Mouse (Mus musculus): ENCODE data around the gene Nip7. TPM values are rescaled to one million over a fixed set of nuclear protein-coding genes. Genes with fewer than 3 reads are reported as not detected.
A peak's percentile ranks its signal among the peaks of the same experiment; 100 is the strongest.
"Not testable (repeated sequence)": the region's sequence is repeated elsewhere in the genome, so short reads cannot be mapped to it uniquely, and the experiment has no call there.

Gene Nip7
- polyA plus RNA-seq (2016; fragmentation: Nextera tagmentation; extraction: Ambion mirVana) = 128 and 138 TPM in 2 replicates

DNA sequence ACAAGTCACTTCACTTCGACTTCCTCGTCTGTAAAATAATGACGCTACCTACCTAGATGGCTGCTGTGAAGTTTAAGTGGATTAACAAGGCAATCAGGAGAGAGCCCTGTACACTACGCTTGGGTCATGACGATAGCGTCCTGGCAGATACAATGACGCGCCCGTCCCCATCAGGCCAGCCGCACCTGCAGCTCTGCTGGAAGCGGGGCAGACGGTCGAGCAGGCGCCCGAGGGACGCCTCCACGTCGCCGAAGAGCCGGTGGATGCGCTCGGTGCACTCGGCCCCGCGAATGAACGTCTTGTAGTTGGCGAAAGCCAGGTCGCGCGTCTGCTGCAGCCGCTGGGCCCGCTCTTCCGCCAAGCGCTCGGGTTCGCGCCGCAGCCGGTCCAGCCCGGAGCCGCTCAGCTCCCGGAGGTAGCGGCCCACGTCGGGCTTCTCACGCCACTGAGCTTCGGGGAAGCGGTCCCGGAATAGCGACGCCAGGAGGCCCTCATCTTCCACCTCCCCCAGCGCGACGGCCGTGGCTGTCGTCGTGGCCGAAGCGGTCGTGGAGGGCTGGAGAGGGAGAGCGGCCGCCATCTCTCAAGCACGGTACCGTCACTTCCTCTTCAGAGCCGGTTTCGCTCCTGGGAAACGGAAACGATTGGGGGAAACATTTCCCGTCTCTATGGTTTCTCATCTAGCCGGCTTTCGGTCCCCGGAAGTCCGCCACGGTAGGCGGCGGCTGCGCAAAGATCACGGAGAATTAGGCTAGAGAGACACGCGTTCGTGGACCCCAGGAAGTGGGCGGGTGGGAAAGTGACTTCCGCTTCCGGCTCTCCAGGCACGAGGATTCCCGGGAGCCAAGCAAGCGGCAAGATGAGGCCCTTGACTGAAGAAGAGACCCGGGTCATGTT lies at the start of gene Nip7, which contains the start of gene Cog8:
Gene Nip7, plus strand, starts transcription at position 802 of the 897 bp plus-strand sequence.
Gene Cog8, minus strand, starts transcription at position 614 of the 897 bp plus-strand sequence.
- Histone ChIP-seq H3K36me3 (replicated peaks) (peaks cover 69% of the 10 kb centered on the region), H3K4me3 (peak within 1 kb of the TSS; percentile 97), H3K4me1 (peaks cover 28% of the 10 kb centered on the region), H3K27me3 (ENCODE audit: poor library complexity, severe bottlenecking) (no peaks in the 10 kb centered on the region), H3K9me3 (no peaks in the 10 kb centered on the region; the same call in 1 of the 2 replicates), H3K27ac (peak within 1 kb of the TSS; percentile 90)
- under 1% methylated on average over 88 of the region's 88 CpGs for WGBS
- peak; percentile 98 for DNase-seq (ENCODE audit: extremely low spot score, low spot score)

- no peak for DNase-seq (ENCODE audit: extremely low spot score, low spot score)
- 94% methylated on average over 3 of the region's 3 CpGs for WGBS
- Histone ChIP-seq H3K27me3 (ENCODE audit: poor library complexity, severe bottlenecking) (no peaks in the 10 kb centered on the region), H3K36me3 (replicated peaks) (peaks cover 68% of the 10 kb centered on the region), H3K4me1 (no peaks in the 10 kb centered on the region), H3K4me3 (no peak overlapping the region), H3K9me3 (no peaks in the 10 kb centered on the region), H3K27ac (no peak overlapping the region)
These were observed 48.9 kb upstream of the Nip7 start for GRCm38 (mm10) chr8:107007795-107008194.

- no peak for DNase-seq (ENCODE audit: extremely low spot score, low spot score)
- H3K4me3 ChIP-seq = no peak overlapping the region
- H3K9me3 ChIP-seq = no peaks in the 10 kb centered on the region
- H3K4me1 ChIP-seq = no peaks in the 10 kb centered on the region
- H3K27ac ChIP-seq = no peak overlapping the region
- peaks cover 45% of the 10 kb centered on the region for H3K36me3 ChIP-seq (replicated peaks)
- no peaks in the 10 kb centered on the region for H3K27me3 ChIP-seq (ENCODE audit: poor library complexity, severe bottlenecking)
- WGBS = 88% methylated on average over 2 of the region's 2 CpGs
These were observed 44.0 kb upstream of the Nip7 start for GRCm38 (mm10) chr8:107012666-107013065.

GRCm38 (mm10) chr8:107014915-107015314 lies 41.8 kb upstream of the Nip7 start:
- H3K4me3 ChIP-seq = no peak overlapping the region
- H3K27ac ChIP-seq = no peak overlapping the region
- no peaks in the 10 kb centered on the region for H3K9me3 ChIP-seq
- peaks cover 32% of the 10 kb centered on the region for H3K36me3 ChIP-seq (replicated peaks)
- H3K27me3 ChIP-seq (ENCODE audit: poor library complexity, severe bottlenecking) = no peaks in the 10 kb centered on the region
- no peak for DNase-seq (ENCODE audit: extremely low spot score, low spot score)
- 87% methylated on average over 1 of the region's 1 CpGs for WGBS
- no peaks in the 10 kb centered on the region for H3K4me1 ChIP-seq

GRCm38 (mm10) chr8:107023479-107023878 lies 33.2 kb upstream of the Nip7 start:
- H3K27me3 ChIP-seq (ENCODE audit: poor library complexity, severe bottlenecking) = no peaks in the 10 kb centered on the region
- DNase-seq (ENCODE audit: extremely low spot score, low spot score) = no peak
- no peak overlapping the region for H3K27ac ChIP-seq
- 91% methylated on average over 8 of the region's 8 CpGs for WGBS
- no peak overlapping the region for H3K4me3 ChIP-seq
- H3K9me3 ChIP-seq = no peaks in the 10 kb centered on the region
- H3K36me3 ChIP-seq (replicated peaks) = no peaks in the 10 kb centered on the region
- no peaks in the 10 kb centered on the region for H3K4me1 ChIP-seq

- H3K36me3 ChIP-seq (replicated peaks) = 0 out of 2 replicates have a peak, but pooled peaks cover under 1% of the 10 kb centered on the region
- no peaks in the 10 kb centered on the region for H3K9me3 ChIP-seq
- DNase-seq (ENCODE audit: extremely low spot score, low spot score) = no peak
- WGBS = 84% methylated on average over 3 of the region's 3 CpGs
- no peaks in the 10 kb centered on the region for H3K27me3 ChIP-seq (ENCODE audit: poor library complexity, severe bottlenecking)
- H3K4me1 ChIP-seq = peaks cover 27% of the 10 kb centered on the region
- no peak overlapping the region for H3K27ac ChIP-seq
- no peak overlapping the region for H3K4me3 ChIP-seq
These were observed 27.4 kb upstream of the Nip7 start for GRCm38 (mm10) chr8:107029310-107029709.

DNA sequence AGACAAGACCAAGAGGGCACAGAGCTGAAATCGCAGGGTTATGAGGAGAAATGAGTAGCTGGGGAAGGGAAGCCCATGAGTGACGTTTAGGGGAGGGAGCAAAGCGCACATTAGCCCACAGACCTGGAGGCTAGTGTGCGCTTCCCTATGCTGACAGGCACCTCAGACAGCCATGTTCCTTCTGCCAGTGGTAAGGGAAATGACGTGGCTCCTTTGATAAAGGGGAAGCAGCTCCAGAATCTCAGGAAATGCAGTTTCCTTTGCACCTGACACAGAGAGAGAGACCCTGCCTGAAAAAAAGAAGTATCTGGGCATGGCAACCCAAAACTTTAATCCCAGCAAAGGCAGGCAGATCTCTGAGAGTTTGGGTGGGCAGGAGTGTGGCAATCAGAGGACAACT lies 26.6 kb upstream of the Nip7 start:
- Histone ChIP-seq H3K27me3 (ENCODE audit: poor library complexity, severe bottlenecking) (no peaks in the 10 kb centered on the region), H3K4me3 (no peak overlapping the region), H3K9me3 (no peaks in the 10 kb centered on the region), H3K27ac (no peak overlapping the region), H3K36me3 (replicated peaks) (0 out of 2 replicates have a peak, but pooled peaks cover 3% of the 10 kb centered on the region), H3K4me1 (peaks cover 27% of the 10 kb centered on the region)
- DNase-seq (ENCODE audit: extremely low spot score, low spot score) = no peak
- 75% methylated on average over 5 of the region's 5 CpGs for WGBS

GRCm38 (mm10) chr8:107030650-107031576 lies 25.8 kb upstream of the Nip7 start, which contains the start of gene Vps4a:
Gene Vps4a, plus strand, starts transcription at chr8:107031222.
- H3K36me3 ChIP-seq (replicated peaks) = peaks cover 6% of the 10 kb centered on the region; the same call in 1 of the 2 replicates
- H3K9me3 ChIP-seq = no peaks in the 10 kb centered on the region
- DNase-seq (ENCODE audit: extremely low spot score, low spot score) = peak; percentile 98
- 4% methylated on average over 66 of the region's 66 CpGs for WGBS
- peak within 1 kb of the TSS; percentile 91 for H3K27ac ChIP-seq
- H3K27me3 ChIP-seq (ENCODE audit: poor library complexity, severe bottlenecking) = no peaks in the 10 kb centered on the region
- H3K4me3 ChIP-seq = peak within 1 kb of the TSS; percentile 99
- H3K4me1 ChIP-seq = peaks cover 27% of the 10 kb centered on the region

DNA sequence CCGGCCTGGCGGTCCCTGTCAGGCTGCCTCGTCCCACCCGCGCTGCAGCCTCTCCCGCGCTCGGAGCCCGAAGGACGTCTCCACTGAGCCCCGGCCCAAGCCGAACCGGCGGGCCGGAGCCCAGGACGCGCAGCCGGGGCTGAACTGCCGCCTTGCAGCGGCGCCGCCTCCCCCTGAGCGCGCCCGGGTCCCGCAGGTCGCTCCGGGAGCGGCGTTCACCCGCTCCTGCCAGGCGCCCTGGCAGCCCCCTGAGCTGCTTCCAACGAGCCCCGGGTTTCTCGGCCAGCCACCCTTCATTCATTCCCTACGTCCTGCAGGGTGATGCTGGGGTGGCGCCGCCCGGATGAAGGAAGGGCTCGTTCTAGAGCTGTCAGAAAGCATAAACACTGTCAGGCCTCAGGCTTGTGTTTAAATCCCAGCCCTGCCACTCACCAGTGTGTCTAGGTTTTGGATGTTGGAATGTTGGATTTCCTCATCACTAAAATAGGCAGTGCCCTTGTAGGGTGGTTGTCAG lies 25.0 kb upstream of the Nip7 start:
- Histone ChIP-seq H3K4me3 (peak overlapping the region; percentile 99), H3K9me3 (no peaks in the 10 kb centered on the region), H3K4me1 (peaks cover 27% of the 10 kb centered on the region), H3K27ac (peak overlapping the region; percentile 91), H3K27me3 (ENCODE audit: poor library complexity, severe bottlenecking) (no peaks in the 10 kb centered on the region), H3K36me3 (replicated peaks) (peaks cover 10% of the 10 kb centered on the region)
- DNase-seq (ENCODE audit: extremely low spot score, low spot score) = no peak
- under 1% methylated on average over 40 of the region's 40 CpGs for WGBS

DNA sequence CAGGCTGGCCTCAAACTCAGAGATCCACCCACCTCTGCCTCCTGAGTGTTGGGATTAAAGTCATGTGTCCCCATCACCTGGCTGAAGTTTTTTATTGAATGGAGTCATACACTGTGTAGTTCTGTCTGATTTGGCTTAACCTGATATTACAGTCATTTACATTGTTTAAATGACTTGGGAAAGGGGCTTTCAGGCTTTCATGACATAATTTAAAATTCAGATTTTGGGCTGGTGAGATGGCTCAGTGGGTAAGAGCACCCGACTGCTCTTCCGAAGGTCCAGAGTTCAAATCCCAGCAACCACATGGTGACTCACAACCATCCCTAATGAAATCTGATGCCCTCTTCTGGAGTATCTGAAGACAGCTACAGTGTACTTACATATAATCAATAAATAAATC lies 23.1 kb upstream of the Nip7 start:
- not testable (repeated sequence) for H3K4me3 ChIP-seq; H3K27ac ChIP-seq; H3K9me3 ChIP-seq; DNase-seq (ENCODE audit: extremely low spot score, low spot score); H3K27me3 ChIP-seq (ENCODE audit: poor library complexity, severe bottlenecking)
- Histone ChIP-seq H3K4me1 (peaks cover 27% of the 10 kb centered on the region), H3K36me3 (replicated peaks) (peaks cover 19% of the 10 kb centered on the region)
- 97% methylated on average over 2 of the region's 2 CpGs for WGBS

GRCm38 (mm10) chr8:107035641-107036040 lies 21.0 kb upstream of the Nip7 start:
- no peak overlapping the region for H3K27ac ChIP-seq

DNA sequence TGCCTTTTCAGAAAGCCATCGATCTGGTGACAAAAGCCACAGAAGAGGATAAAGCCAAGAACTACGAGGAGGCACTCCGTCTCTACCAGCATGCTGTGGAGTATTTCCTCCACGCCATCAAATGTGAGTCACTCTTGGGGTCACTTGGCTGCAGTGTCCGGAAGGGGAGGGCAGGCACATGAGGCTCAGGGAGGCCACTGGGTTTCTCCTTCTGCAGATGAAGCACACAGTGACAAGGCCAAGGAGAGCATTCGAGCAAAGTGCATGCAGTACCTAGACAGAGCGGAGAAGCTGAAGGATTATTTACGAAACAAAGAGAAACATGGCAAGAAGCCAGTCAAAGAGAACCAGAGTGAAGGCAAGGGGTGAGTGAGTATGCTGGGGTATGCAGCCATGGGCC lies 20.1 kb upstream of the Nip7 start:
- WGBS = 91% methylated on average over 8 of the region's 8 CpGs
- peaks cover 48% of the 10 kb centered on the region for H3K36me3 ChIP-seq (replicated peaks)

More at GRCm38 (mm10) chr8:107035641-107036040, 21.0 kb upstream of the Nip7 start:
- DNase-seq (ENCODE audit: extremely low spot score, low spot score) = no peak
- Histone ChIP-seq H3K4me3 (no peak overlapping the region), H3K4me1 (peaks cover 26% of the 10 kb centered on the region), H3K36me3 (replicated peaks) (peaks cover 39% of the 10 kb centered on the region), H3K27me3 (ENCODE audit: poor library complexity, severe bottlenecking) (no peaks in the 10 kb centered on the region), H3K9me3 (no peaks in the 10 kb centered on the region)
- 91% methylated on average over 3 of the region's 3 CpGs for WGBS

More for the DNA sequence above, 20.1 kb upstream of the Nip7 start:
- Histone ChIP-seq H3K4me1 (peaks cover 17% of the 10 kb centered on the region), H3K9me3 (no peaks in the 10 kb centered on the region), H3K27me3 (ENCODE audit: poor library complexity, severe bottlenecking) (no peaks in the 10 kb centered on the region), H3K4me3 (no peak overlapping the region), H3K27ac (no peak overlapping the region)
- no peak for DNase-seq (ENCODE audit: extremely low spot score, low spot score)

All from forebrain, embryonic 10.5 days (tissue).